Mouse (Mus musculus) CH12.LX (cell line): ENCODE results near the gene Sptbn4.

Experiments
- CTCF ChIP-seq, 2 experiments: IDR thresholded peaks in 1 of 2; conservative IDR thresholded peaks in 1 of 2; 2 replicates each; pipeline ENCODE4 v1.5.1; 2011 to 2012; ENCODE audit warnings: low read depth in 2 of 2, low read length in 2 of 2, improper control_type of control experiment in 1 of 2, inconsistent platforms in 1 of 2, mild to moderate bottlenecking in 1 of 2, moderate library complexity in 1 of 2
- ELF1 ChIP-seq: IDR thresholded peaks from 2 replicates; pipeline ENCODE4 v1.6.1; 2014; ENCODE audit warnings: low read depth, mild to moderate bottlenecking, inconsistent platforms, low read length, improper control_type of control experiment
- JUND ChIP-seq: conservative IDR thresholded peaks from 2 replicates; pipeline ENCODE4 v1.6.1; 2011; ENCODE audit warnings: low read depth, low read length, improper control_type of control experiment
- POLR2A ChIP-seq: IDR thresholded peaks from 2 replicates; pipeline ENCODE4 v1.6.1; 2011; ENCODE audit warnings: low read depth, mild to moderate bottlenecking, improper control_type of control experiment, low read length
- ZNF384 ChIP-seq: IDR thresholded peaks from 2 replicates; pipeline ENCODE4 v1.6.1; 2012; ENCODE audit warnings: low read depth, low read length, improper control_type of control experiment, inconsistent platforms

DNA sequence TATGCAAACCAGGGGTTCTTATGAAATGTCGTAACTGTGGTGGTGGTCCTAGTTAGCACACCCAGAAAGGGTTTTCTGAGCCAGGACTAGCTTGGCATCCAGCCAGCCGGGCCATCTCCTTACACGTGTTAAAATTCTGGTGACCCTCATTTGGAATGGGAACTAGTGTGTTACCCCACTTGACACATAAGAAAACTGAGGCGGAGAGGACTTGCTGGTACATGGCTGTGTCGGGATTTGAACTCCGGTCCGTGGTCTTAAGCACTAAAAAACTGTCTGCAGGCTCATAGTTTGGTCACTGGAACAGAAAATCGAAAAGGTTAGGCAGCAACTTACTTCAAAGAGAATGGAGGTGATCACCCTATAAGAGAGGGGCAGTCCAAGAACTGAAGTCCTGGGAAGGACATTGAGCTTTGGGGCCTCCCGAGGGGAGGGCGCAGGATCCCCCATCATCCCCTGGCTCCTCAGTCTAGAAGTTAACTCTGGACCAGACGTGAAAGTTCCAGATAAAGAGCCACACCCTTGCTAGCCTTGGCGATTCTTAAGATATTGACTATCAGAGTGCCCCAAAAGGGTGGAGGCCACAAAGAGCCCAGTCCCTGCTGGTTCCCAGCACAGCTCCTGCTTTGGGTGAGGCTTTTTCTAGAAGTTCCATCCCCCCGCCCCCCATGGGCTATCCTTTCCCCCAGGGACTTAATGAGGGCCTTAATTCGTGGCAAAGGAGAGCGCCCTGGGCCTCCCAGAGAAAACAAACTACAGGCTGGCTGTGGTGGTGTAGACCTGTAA is 1.1 kb upstream of the Sptbn4 start:
- TF ChIP-seq CTCF (conservative IDR thresholded peaks at IDR 0.05 in 1 of 2, IDR thresholded peaks at IDR 0.05 in 1 of 2; ENCODE audit: low read depth in 2 of 2, low read length in 2 of 2) (no peak), JUND (no peak), POLR2A (no peak), ZNF384 (no peak), ELF1 (no peak)
